Mouse (Mus musculus): ENCODE data around the gene Mfn2.

DNA sequence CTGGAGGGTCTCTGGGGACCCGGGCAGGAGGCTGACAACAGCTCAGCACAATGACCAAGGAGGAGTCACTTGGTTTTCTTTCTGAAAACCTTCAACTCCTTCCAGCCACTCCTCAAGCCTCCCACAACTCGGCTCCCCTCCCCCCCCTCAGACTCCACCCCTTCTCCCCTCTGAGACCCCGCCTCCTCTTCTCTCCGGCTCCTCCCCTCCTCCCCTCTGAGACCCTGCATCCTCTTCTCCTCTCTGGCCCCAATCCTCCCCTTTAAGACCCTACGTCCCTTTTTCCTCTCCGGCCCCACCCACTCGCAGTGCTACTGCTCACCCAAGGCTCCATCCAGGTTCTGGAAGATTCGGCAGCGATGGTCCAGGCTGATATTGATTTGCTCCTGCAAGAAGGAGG, 23.6 kb upstream of the Mfn2 start:
- TF ChIP-seq CTCF (IDR thresholded peaks at IDR 0.05; ENCODE audit: low read depth): no peak
- TF ChIP-seq EP300 (IDR thresholded peaks at IDR 0.05; ENCODE audit: low read depth): no peak

All from liver, postnatal 0 days (tissue).